Mouse (Mus musculus) limb, embryonic 11.5 days (tissue): ENCODE data around the gene Exo5. TPM values are rescaled to one million over a fixed set of nuclear protein-coding genes. Genes with fewer than 3 reads are reported as not detected.

Experiments
- ATAC-seq: fragments of 200-750 bp; cut with Nextera tagmentation; 2 replicates; pipeline ENCODE4 v1.8.0; 2017; ENCODE audit warnings: low read depth; ENCODE audit not compliant: insufficient number of reproducible peaks, low FRiP score, low TSS enrichment
- DNase-seq: peaks from one replicate; pipeline ENCODE4 v3.0.0-alpha.2; 2015; ENCODE audit warnings: low spot score
- H3K27ac ChIP-seq: fragments of 300-500 bp; sonication (generic); replicated peaks from 2 replicates; pipeline ENCODE4 v1.5.1; 2014; ENCODE audit warnings: low read depth, mild to moderate bottlenecking, low read length
- H3K27me3 ChIP-seq: fragments of 300-500 bp; sonication (generic); 2 replicates; pipeline ENCODE4 v1.6.1; 2014; ENCODE audit warnings: mild to moderate bottlenecking, low read length, mixed read lengths; ENCODE audit not compliant: control insufficient read depth, insufficient read depth
- H3K36me3 ChIP-seq: fragments of 300-500 bp; sonication (generic); 2 replicates; pipeline ENCODE4 v1.6.1; 2014; ENCODE audit warnings: mild to moderate bottlenecking, low read length, moderate library complexity, mixed read lengths; ENCODE audit not compliant: control insufficient read depth, insufficient read depth
- H3K4me1 ChIP-seq: fragments of 300-500 bp; sonication (generic); 2 replicates; pipeline ENCODE4 v1.6.1; 2014; ENCODE audit warnings: low read length, mixed read lengths; ENCODE audit not compliant: control insufficient read depth, insufficient read depth
- H3K4me2 ChIP-seq: fragments of 300-500 bp; sonication (generic); 2 replicates; pipeline ENCODE4 v1.6.1; 2014; ENCODE audit warnings: low read depth, mild to moderate bottlenecking, moderate library complexity; ENCODE audit not compliant: severe bottlenecking
- H3K4me3 ChIP-seq: fragments of 300-500 bp; sonication (generic); 2 replicates; pipeline ENCODE4 v1.5.1; 2014; ENCODE audit warnings: low read depth, low read length
- H3K9ac ChIP-seq: fragments of 300-500 bp; sonication (generic); 2 replicates; pipeline ENCODE4 v1.6.1; 2014; ENCODE audit warnings: mild to moderate bottlenecking, low read length
- H3K9me3 ChIP-seq: fragments of 300-500 bp; sonication (generic); 2 replicates; pipeline ENCODE4 v1.6.1; 2016; ENCODE audit warnings: low read length; ENCODE audit not compliant: control insufficient read depth
- WGBS: fragments of 180-500 bp; shearing (Covaris S2); extraction: QIAGEN DNeasy Blood & Tissue Kit; methylation state at CpG from one replicate; pipeline ENCODE4 v1.1.7; 2014; 5-methylcytosine and 5-hydroxymethylcytosine counted together
- polyA plus RNA-seq: library from polyadenylated mRNA; unstranded; fragments of >200 nt; fragmentation: Nextera tagmentation; extraction: Ambion mirVana; gene quantifications from 2 replicates; pipeline ENCODE4 v1.2.1, GENCODE M21; 2014

Gene Exo5
- polyA plus RNA-seq, 1 experiment from 2014 or later: 34.4 TPM

DNA sequence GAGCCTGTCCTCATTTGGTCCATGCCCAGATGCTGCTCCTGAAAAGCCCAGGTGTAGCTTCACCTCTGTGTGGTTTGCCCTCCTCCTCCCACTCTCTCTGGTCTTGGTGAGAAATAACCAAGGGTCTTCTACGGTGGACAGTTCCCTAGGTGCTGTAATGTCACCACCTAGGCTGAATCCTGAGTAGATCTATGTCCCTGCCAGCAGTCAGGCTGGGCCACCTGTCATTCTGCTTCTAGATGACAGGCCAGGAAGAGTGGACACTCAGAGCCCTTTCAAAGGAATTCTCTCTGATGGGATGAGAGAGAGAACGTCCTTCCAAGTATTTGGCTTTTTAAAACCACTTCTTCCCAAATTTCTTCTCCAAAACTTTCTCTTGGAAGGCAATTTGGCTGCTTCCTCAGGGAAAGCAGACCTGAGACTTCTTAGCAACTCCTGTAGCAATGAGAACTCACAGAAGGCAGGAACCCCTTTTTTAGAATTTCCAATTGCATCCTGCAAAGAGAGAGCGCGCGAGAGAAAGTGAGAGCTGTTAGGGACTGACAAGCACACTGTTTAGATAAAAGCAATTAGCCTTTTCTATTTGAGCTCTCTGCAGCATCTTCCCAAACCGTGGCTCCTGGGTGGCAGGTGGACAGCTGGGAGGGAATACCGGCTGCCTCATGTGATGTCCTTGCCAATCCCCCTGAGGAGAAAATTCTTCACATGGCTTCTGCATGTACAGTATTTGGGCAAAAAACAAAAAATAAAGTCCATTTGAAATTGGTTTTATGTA lies 28.8 kb downstream of the Exo5 start:
- no peak overlapping the region for H3K4me2 ChIP-seq
- no peaks in the 10 kb centered on the region for H3K27me3 ChIP-seq
- ATAC-seq (no peak), DNase-seq (no peak)
- H3K4me3 ChIP-seq: no peak overlapping the region
- H3K27ac ChIP-seq: no peak overlapping the region
- no peak overlapping the region for H3K9ac ChIP-seq
- H3K9me3 ChIP-seq: no peaks in the 10 kb centered on the region
- peaks cover under 1% of the 10 kb centered on the region; the same call in 1 of the 2 replicates for H3K4me1 ChIP-seq
- WGBS: 72% methylated on average over 7 of the region's 7 CpGs
- H3K36me3 ChIP-seq: no peaks in the 10 kb centered on the region

DNA sequence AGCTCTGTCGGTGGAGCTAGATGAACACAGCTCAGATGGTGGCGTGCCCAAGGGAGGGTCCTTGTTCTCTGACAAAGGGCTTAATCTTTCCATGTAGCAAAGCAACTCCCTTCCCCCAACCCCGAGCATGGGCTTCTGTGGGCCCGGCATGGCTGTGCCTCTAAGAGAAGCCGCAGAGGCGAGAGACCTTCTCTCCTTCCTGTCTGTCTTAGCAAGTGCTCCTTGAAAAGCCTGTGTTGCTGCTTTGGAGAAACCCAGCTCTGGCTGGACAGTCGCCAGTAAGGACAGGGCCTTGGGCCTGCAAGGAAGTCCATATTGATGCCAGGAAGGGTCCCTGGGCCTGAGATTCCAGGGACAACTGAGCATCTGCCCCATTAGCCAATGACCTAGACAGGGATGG lies 29.6 kb downstream of the Exo5 start:
- 82% methylated on average over 7 of the region's 7 CpGs for WGBS
- Histone ChIP-seq H3K27me3 (no peaks in the 10 kb centered on the region), H3K36me3 (no peaks in the 10 kb centered on the region), H3K9ac (no peak overlapping the region), H3K4me1 (peaks cover 7% of the 10 kb centered on the region), H3K27ac (no peak overlapping the region), H3K9me3 (no peaks in the 10 kb centered on the region), H3K4me3 (no peak overlapping the region), H3K4me2 (no peak overlapping the region)
- DNase-seq: no peak
- ATAC-seq: no peak

GRCm38 (mm10) chr4:120894584-120894983 lies 30.2 kb downstream of the Exo5 start:
- no peak for ATAC-seq
- H3K9ac ChIP-seq: no peak overlapping the region
- no peak overlapping the region for H3K4me3 ChIP-seq
- H3K27me3 ChIP-seq: no peaks in the 10 kb centered on the region
- no peaks in the 10 kb centered on the region for H3K36me3 ChIP-seq
- peaks cover 7% of the 10 kb centered on the region for H3K4me1 ChIP-seq
- H3K9me3 ChIP-seq: no peaks in the 10 kb centered on the region
- 76% methylated on average over 11 of the region's 11 CpGs for WGBS
- H3K4me2 ChIP-seq: no peak overlapping the region
- no peak overlapping the region for H3K27ac ChIP-seq
- DNase-seq: no peak

GRCm38 (mm10) chr4:120893656-120894401 lies 31.0 kb downstream of the Exo5 start:
- no peak overlapping the region for H3K4me3 ChIP-seq
- peaks cover 7% of the 10 kb centered on the region for H3K4me1 ChIP-seq
- WGBS: 67% methylated on average over 11 of the region's 11 CpGs
- no peaks in the 10 kb centered on the region for H3K9me3 ChIP-seq
- no peak overlapping the region for H3K9ac ChIP-seq
- no peak overlapping the region for H3K27ac ChIP-seq
- ATAC-seq (no peak), DNase-seq (no peak)
- no peaks in the 10 kb centered on the region for H3K36me3 ChIP-seq
- H3K27me3 ChIP-seq: no peaks in the 10 kb centered on the region
- H3K4me2 ChIP-seq: no peak overlapping the region

- no peak overlapping the region for H3K4me3 ChIP-seq
- no peak overlapping the region for H3K4me2 ChIP-seq
- WGBS: 56% methylated on average over 1 of the region's 1 CpGs
- DNase-seq (no peak), ATAC-seq (no peak)
- no peak overlapping the region for H3K27ac ChIP-seq
- H3K9ac ChIP-seq: no peak overlapping the region
- H3K4me1 ChIP-seq: peaks cover 7% of the 10 kb centered on the region
- no peaks in the 10 kb centered on the region for H3K36me3 ChIP-seq
- H3K9me3 ChIP-seq: no peaks in the 10 kb centered on the region
- no peaks in the 10 kb centered on the region for H3K27me3 ChIP-seq
These were observed 32.3 kb downstream of the Exo5 start for GRCm38 (mm10) chr4:120892516-120892915.

- ATAC-seq (no peak), DNase-seq (no peak)
- Histone ChIP-seq H3K4me3 (no peak overlapping the region), H3K9me3 (no peaks in the 10 kb centered on the region), H3K4me2 (no peak overlapping the region), H3K36me3 (no peaks in the 10 kb centered on the region), H3K9ac (no peak overlapping the region), H3K4me1 (peaks cover 7% of the 10 kb centered on the region), H3K27ac (no peak overlapping the region), H3K27me3 (no peaks in the 10 kb centered on the region)
These were observed 32.9 kb downstream of the Exo5 start for GRCm38 (mm10) chr4:120891960-120892359.

DNA sequence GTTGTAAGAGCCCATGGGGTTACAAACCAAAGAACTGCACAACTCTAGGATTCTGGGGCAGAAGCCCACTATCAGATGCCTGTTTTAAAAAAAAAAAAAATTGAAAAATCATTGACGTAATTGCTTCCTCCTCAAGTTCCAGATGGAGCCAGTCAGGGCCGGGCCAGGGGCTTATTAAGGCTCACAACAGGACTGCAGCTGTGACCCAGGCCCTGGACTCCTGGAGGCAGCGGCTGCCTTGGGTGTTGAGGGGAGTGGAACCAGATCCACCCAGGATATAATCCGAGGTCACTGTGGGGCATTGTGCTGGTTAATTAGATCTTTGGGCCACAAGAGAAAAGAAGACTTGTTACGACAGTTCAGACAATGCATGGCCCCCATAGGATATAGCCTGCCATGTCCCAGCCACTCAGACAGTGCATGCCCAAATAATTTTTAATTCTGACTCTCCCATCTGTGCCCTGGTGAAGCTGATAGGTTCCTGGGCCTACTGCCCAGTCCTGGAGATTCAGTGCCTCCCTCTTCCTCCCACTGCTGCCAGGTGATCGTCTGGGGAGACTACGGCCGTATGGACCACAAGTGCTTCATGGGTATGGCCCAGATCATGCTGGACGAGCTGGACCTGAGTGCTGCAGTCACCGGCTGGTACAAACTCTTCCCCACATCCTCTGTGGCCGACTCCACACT lies 33.9 kb downstream of the Exo5 start:
- no peak overlapping the region for H3K4me3 ChIP-seq
- H3K36me3 ChIP-seq: no peaks in the 10 kb centered on the region
- peak; percentile 64 for DNase-seq
- H3K27ac ChIP-seq: no peak overlapping the region
- H3K27me3 ChIP-seq: no peaks in the 10 kb centered on the region
- 55% methylated on average over 11 of the region's 11 CpGs for WGBS
- no peak overlapping the region for H3K9ac ChIP-seq
- ATAC-seq: 0 out of 2 replicates have a peak, but pooled peaks have one; percentile 58
- H3K9me3 ChIP-seq: no peaks in the 10 kb centered on the region
- peaks cover 7% of the 10 kb centered on the region for H3K4me1 ChIP-seq
- no peak overlapping the region for H3K4me2 ChIP-seq

GRCm38 (mm10) chr4:120888884-120889283 lies 35.9 kb downstream of the Exo5 start:
- H3K27ac ChIP-seq: no peak overlapping the region
- no peak overlapping the region for H3K4me3 ChIP-seq
- no peak for DNase-seq
- H3K9me3 ChIP-seq: no peaks in the 10 kb centered on the region
- ATAC-seq: no peak
- no peaks in the 10 kb centered on the region for H3K36me3 ChIP-seq
- 73% methylated on average over 8 of the region's 8 CpGs for WGBS
- H3K27me3 ChIP-seq: no peaks in the 10 kb centered on the region
- H3K9ac ChIP-seq: no peak overlapping the region
- H3K4me1 ChIP-seq: peaks cover 7% of the 10 kb centered on the region
- no peak overlapping the region for H3K4me2 ChIP-seq
